Mouse (Mus musculus): Measurements from ENCODE around the gene Ralgapa1. TPM values are rescaled to one million over a fixed set of nuclear protein-coding genes. Genes with fewer than 3 reads are reported as not detected.

The Ralgapa1 gene
- polyA plus RNA-seq, 1 experiment from 2014 or later: 21.1 TPM

- Histone ChIP-seq H3K4me2 (ENCODE audit: low read length) (peak overlapping the region; percentile 82), H3K27ac (ENCODE audit: low read depth, low read length) (no peak overlapping the region), H3K4me1 (ENCODE audit: control insufficient read depth, insufficient read depth, low read depth, low read length) (peaks cover 11% of the 10 kb centered on the region), H3K36me3 (ENCODE audit: control insufficient read depth, insufficient read depth, low read length) (0 out of 2 replicates have a peak, but pooled peaks cover 3% of the 10 kb centered on the region), H3K27me3 (replicated peaks; ENCODE audit: control insufficient read depth, insufficient read depth, low read length) (no peaks in the 10 kb centered on the region), H3K9ac (ENCODE audit: low read depth, low read length) (no peak overlapping the region), H3K4me3 (ENCODE audit: low read length) (peak overlapping the region; percentile 87; the same call in 1 of the 2 replicates), H3K9me3 (ENCODE audit: control insufficient read depth, low read length) (no peaks in the 10 kb centered on the region)
- 67% methylated on average over 3 of the region's 3 CpGs for WGBS
- ATAC-seq: no peak
These were observed 16.5 kb upstream of the Ralgapa1 start for GRCm38 (mm10) chr12:55837495-55837894.

GRCm38 (mm10) chr12:55836199-55836951 is 15.4 kb upstream of the Ralgapa1 start, which contains the start of gene Brms1l:
Gene Brms1l, plus strand, starts transcription at chr12:55836324.
- Histone ChIP-seq H3K27ac (ENCODE audit: low read depth, low read length) (peak within 1 kb of the TSS; percentile 94), H3K4me3 (ENCODE audit: low read length) (peak within 1 kb of the TSS; percentile 87), H3K9ac (ENCODE audit: low read depth, low read length) (peak within 1 kb of the TSS; percentile 88), H3K36me3 (ENCODE audit: control insufficient read depth, insufficient read depth, low read length) (no peaks in the 10 kb centered on the region), H3K27me3 (replicated peaks; ENCODE audit: control insufficient read depth, insufficient read depth, low read length) (no peaks in the 10 kb centered on the region), H3K9me3 (ENCODE audit: control insufficient read depth, low read length) (no peaks in the 10 kb centered on the region), H3K4me2 (ENCODE audit: low read length) (peak within 1 kb of the TSS; percentile 82), H3K4me1 (ENCODE audit: control insufficient read depth, insufficient read depth, low read depth, low read length) (peaks cover 11% of the 10 kb centered on the region)
- peak; percentile 100 for ATAC-seq
- under 1% methylated on average over 64 of the region's 77 CpGs for WGBS

GRCm38 (mm10) chr12:55835857-55836198 is 14.9 kb upstream of the Ralgapa1 start:
- H3K4me2 ChIP-seq (ENCODE audit: low read length): peak overlapping the region; percentile 62
- WGBS: 0% methylated on average over 6 of the region's 6 CpGs
- H3K4me1 ChIP-seq (ENCODE audit: control insufficient read depth, insufficient read depth, low read depth, low read length): peaks cover 11% of the 10 kb centered on the region
- H3K9ac ChIP-seq (ENCODE audit: low read depth, low read length): peak overlapping the region; percentile 50
- no peaks in the 10 kb centered on the region for H3K36me3 ChIP-seq (ENCODE audit: control insufficient read depth, insufficient read depth, low read length)
- no peaks in the 10 kb centered on the region for H3K9me3 ChIP-seq (ENCODE audit: control insufficient read depth, low read length)
- peak overlapping the region; percentile 74 for H3K27ac ChIP-seq (ENCODE audit: low read depth, low read length)
- H3K27me3 ChIP-seq (replicated peaks; ENCODE audit: control insufficient read depth, insufficient read depth, low read length): no peaks in the 10 kb centered on the region
- no peak for ATAC-seq
- H3K4me3 ChIP-seq (ENCODE audit: low read length): peak overlapping the region; percentile 87

GRCm38 (mm10) chr12:55834891-55835290 is 13.9 kb upstream of the Ralgapa1 start:
- Histone ChIP-seq H3K9ac (ENCODE audit: low read depth, low read length) (no peak overlapping the region), H3K27me3 (replicated peaks; ENCODE audit: control insufficient read depth, insufficient read depth, low read length) (no peaks in the 10 kb centered on the region), H3K4me2 (ENCODE audit: low read length) (no peak overlapping the region), H3K4me1 (ENCODE audit: control insufficient read depth, insufficient read depth, low read depth, low read length) (peaks cover 11% of the 10 kb centered on the region), H3K9me3 (ENCODE audit: control insufficient read depth, low read length) (no peaks in the 10 kb centered on the region), H3K36me3 (ENCODE audit: control insufficient read depth, insufficient read depth, low read length) (no peaks in the 10 kb centered on the region), H3K27ac (ENCODE audit: low read depth, low read length) (no peak overlapping the region), H3K4me3 (ENCODE audit: low read length) (no peak overlapping the region)
- WGBS: 91% methylated on average over 8 of the region's 8 CpGs
- ATAC-seq: no peak

- WGBS: 65% methylated on average over 9 of the region's 9 CpGs
- Histone ChIP-seq H3K9ac (ENCODE audit: low read depth, low read length) (no peak overlapping the region), H3K4me3 (ENCODE audit: low read length) (no peak overlapping the region), H3K4me2 (ENCODE audit: low read length) (no peak overlapping the region), H3K27ac (ENCODE audit: low read depth, low read length) (no peak overlapping the region), H3K36me3 (ENCODE audit: control insufficient read depth, insufficient read depth, low read length) (no peaks in the 10 kb centered on the region), H3K4me1 (ENCODE audit: control insufficient read depth, insufficient read depth, low read depth, low read length) (peaks cover 11% of the 10 kb centered on the region), H3K9me3 (ENCODE audit: control insufficient read depth, low read length) (no peaks in the 10 kb centered on the region), H3K27me3 (replicated peaks; ENCODE audit: control insufficient read depth, insufficient read depth, low read length) (no peaks in the 10 kb centered on the region)
- no peak for ATAC-seq
These were observed 13.1 kb upstream of the Ralgapa1 start for GRCm38 (mm10) chr12:55833906-55834625.

GRCm38 (mm10) chr12:55832961-55833360 is 12.0 kb upstream of the Ralgapa1 start:
- no peak overlapping the region for H3K9ac ChIP-seq (ENCODE audit: low read depth, low read length)
- H3K4me3 ChIP-seq (ENCODE audit: low read length): no peak overlapping the region
- H3K9me3 ChIP-seq (ENCODE audit: control insufficient read depth, low read length): no peaks in the 10 kb centered on the region
- no peak overlapping the region for H3K4me2 ChIP-seq (ENCODE audit: low read length)
- peaks cover 9% of the 10 kb centered on the region for H3K4me1 ChIP-seq (ENCODE audit: control insufficient read depth, insufficient read depth, low read depth, low read length)
- H3K27me3 ChIP-seq (replicated peaks; ENCODE audit: control insufficient read depth, insufficient read depth, low read length): no peaks in the 10 kb centered on the region
- no peak overlapping the region for H3K27ac ChIP-seq (ENCODE audit: low read depth, low read length)
- no peak for ATAC-seq
- no peaks in the 10 kb centered on the region for H3K36me3 ChIP-seq (ENCODE audit: control insufficient read depth, insufficient read depth, low read length)

GRCm38 (mm10) chr12:55831101-55831500 is 10.1 kb upstream of the Ralgapa1 start:
- no peaks in the 10 kb centered on the region for H3K36me3 ChIP-seq (ENCODE audit: control insufficient read depth, insufficient read depth, low read length)
- WGBS: 25% methylated on average over 2 of the region's 2 CpGs
- H3K9ac ChIP-seq (ENCODE audit: low read depth, low read length): no peak overlapping the region
- H3K4me3 ChIP-seq (ENCODE audit: low read length): no peak overlapping the region
- H3K4me2 ChIP-seq (ENCODE audit: low read length): no peak overlapping the region
- no peak for ATAC-seq
- H3K9me3 ChIP-seq (ENCODE audit: control insufficient read depth, low read length): no peaks in the 10 kb centered on the region
- H3K27ac ChIP-seq (ENCODE audit: low read depth, low read length): no peak overlapping the region
- no peaks in the 10 kb centered on the region for H3K27me3 ChIP-seq (replicated peaks; ENCODE audit: control insufficient read depth, insufficient read depth, low read length)
- no peaks in the 10 kb centered on the region for H3K4me1 ChIP-seq (ENCODE audit: control insufficient read depth, insufficient read depth, low read depth, low read length)

- no peak overlapping the region for H3K9ac ChIP-seq (ENCODE audit: low read depth, low read length)
- WGBS: 82% methylated on average over 2 of the region's 2 CpGs
- H3K4me2 ChIP-seq (ENCODE audit: low read length): no peak overlapping the region
- H3K4me1 ChIP-seq (ENCODE audit: control insufficient read depth, insufficient read depth, low read depth, low read length): no peaks in the 10 kb centered on the region
- H3K36me3 ChIP-seq (ENCODE audit: control insufficient read depth, insufficient read depth, low read length): no peaks in the 10 kb centered on the region
- no peak for ATAC-seq
- H3K9me3 ChIP-seq (ENCODE audit: control insufficient read depth, low read length): no peaks in the 10 kb centered on the region
- H3K27ac ChIP-seq (ENCODE audit: low read depth, low read length): no peak overlapping the region
- H3K4me3 ChIP-seq (ENCODE audit: low read length): no peak overlapping the region
- H3K27me3 ChIP-seq (replicated peaks; ENCODE audit: control insufficient read depth, insufficient read depth, low read length): no peaks in the 10 kb centered on the region
These were observed 4.6 kb upstream of the Ralgapa1 start for GRCm38 (mm10) chr12:55825537-55825936.

- Histone ChIP-seq H3K9ac (ENCODE audit: low read depth, low read length) (no peak overlapping the region), H3K36me3 (ENCODE audit: control insufficient read depth, insufficient read depth, low read length) (no peaks in the 10 kb centered on the region), H3K27ac (ENCODE audit: low read depth, low read length) (no peak overlapping the region), H3K4me2 (ENCODE audit: low read length) (no peak overlapping the region), H3K9me3 (ENCODE audit: control insufficient read depth, low read length) (no peaks in the 10 kb centered on the region), H3K4me1 (ENCODE audit: control insufficient read depth, insufficient read depth, low read depth, low read length) (peaks cover 7% of the 10 kb centered on the region), H3K4me3 (ENCODE audit: low read length) (no peak overlapping the region), H3K27me3 (replicated peaks; ENCODE audit: control insufficient read depth, insufficient read depth, low read length) (no peaks in the 10 kb centered on the region)
- ATAC-seq: no peak
- WGBS: 88% methylated on average over 6 of the region's 6 CpGs
These were observed 3.1 kb upstream of the Ralgapa1 start for GRCm38 (mm10) chr12:55824027-55824426.

Measured in hindbrain, embryonic 16.5 days (tissue).